ENCODE assay signal across 13 mouse cellular contexts in genomic region chr11:55449531-55449930, GRCm38 (mm10). TPM values are rescaled to one million over a fixed set of nuclear protein-coding genes. Genes with fewer than 3 reads are reported as not detected.
A peak's percentile ranks its signal among the peaks of the same experiment; 100 is the strongest.
DNase-seq lines count a peak whose midpoint lies in the region; ATAC-seq and TF ChIP-seq lines count a peak whose summit lies in the region.
"Had no signal": no experiment of that assay in that cellular context is flagged by ENCODE, and none has a peak within 500 bp of the region (broad histone marks: within the 10 kb centered on the region; RNA-seq: fewer than 3 reads in every experiment).

No protein-coding gene starts in this region.

- H3K4me2 ChIP-seq in heart, embryonic 11.5 days = no peak overlapping the region
- H3K4me2 ChIP-seq in stomach, embryonic 16.5 days (ENCODE audit: low read depth, low read length) = no peak overlapping the region
- H3K4me2 ChIP-seq: embryonic facial prominence, embryonic 13.5 days had no signal

- TF ChIP-seq POLR2A in spleen, adult 2 months (IDR thresholded peaks at IDR 0.05; ENCODE audit: low read depth, low read length) = no peak
- no peak for TF ChIP-seq POLR2A in thymus, adult 2 months (IDR thresholded peaks at IDR 0.05; ENCODE audit: control insufficient read depth, extremely low read depth, insufficient read depth, low read length, poor library complexity)

- 55% methylated on average over 7 of the region's 7 CpGs for WGBS in heart, embryonic 11.5 days (ENCODE audit: insufficient replicate concordance)
- 73% methylated on average over 7 of the region's 7 CpGs for WGBS in spleen, adult 2 months
- WGBS in stomach, embryonic 16.5 days = 76% methylated on average over 7 of the region's 7 CpGs
- 88% methylated on average over 7 of the region's 7 CpGs for WGBS in thymus, adult 2 months

- DNase-seq in heart, postnatal 4 days = no peak
- no peak for DNase-seq in spleen, adult 2 months (ENCODE audit: low read depth in 1 of 2, low spot score in 2 of 2)
- no peak for DNase-seq in spleen, adult 12 weeks (ENCODE audit: low spot score)
- peak; percentile 68 to 74 for DNase-seq in kidney, postnatal 36 days
- no peak for DNase-seq in right cerebral cortex, postnatal 14 days
- DNase-seq in thymus, adult 2 months = no peak
- DNase-seq: cerebellum, adult 2 months; left cerebral cortex, postnatal 4 days; thymus, postnatal 4 days had no signal

- no peak overlapping the region for H3K4me3 ChIP-seq in heart, embryonic 11.5 days (ENCODE audit: low read depth, low read length)
- no peak overlapping the region for H3K4me3 ChIP-seq in spleen, adult 2 months (ENCODE audit: extremely low read depth, insufficient read depth, insufficient read length)
- H3K4me3 ChIP-seq in stomach, embryonic 16.5 days (replicated peaks; ENCODE audit: low read length) = no peak overlapping the region
- H3K4me3 ChIP-seq in thymus, adult 2 months (ENCODE audit: control insufficient read depth, insufficient read depth, low read length) = no peak overlapping the region
- H3K4me3 ChIP-seq: embryonic facial prominence, embryonic 13.5 days; midbrain, embryonic 10.5 days had no signal

- H3K4me1 ChIP-seq in heart, embryonic 11.5 days (ENCODE audit: control insufficient read depth, insufficient read depth, low read length) = 0 out of 2 replicates have a peak, but pooled peaks cover 2% of the 10 kb centered on the region
- H3K4me1 ChIP-seq in spleen, adult 2 months (ENCODE audit: control insufficient read depth, insufficient read depth, insufficient read length) = no peaks in the 10 kb centered on the region
- peaks cover 3% of the 10 kb centered on the region; the same call in 1 of the 2 replicates for H3K4me1 ChIP-seq in stomach, embryonic 16.5 days (ENCODE audit: control insufficient read depth, insufficient read depth, low read length)
- H3K4me1 ChIP-seq in thymus, adult 2 months (replicated peaks; ENCODE audit: control insufficient read depth, insufficient read depth, low read length) = no peaks in the 10 kb centered on the region

- H3K9me3 ChIP-seq in heart, embryonic 11.5 days (replicated peaks; ENCODE audit: control insufficient read depth, low read length) = no peaks in the 10 kb centered on the region
- no peaks in the 10 kb centered on the region for H3K9me3 ChIP-seq in stomach, embryonic 16.5 days (replicated peaks; ENCODE audit: control insufficient read depth, low read length)
- H3K9me3 ChIP-seq: embryonic facial prominence, embryonic 13.5 days; midbrain, embryonic 10.5 days had no signal

- H3K27ac ChIP-seq in heart, embryonic 11.5 days (ENCODE audit: low read depth, low read length) = peak overlapping the region; percentile 37; the same call in 1 of the 2 replicates
- H3K27ac ChIP-seq in spleen, adult 2 months (ENCODE audit: insufficient read depth, low read length) = peak overlapping the region; percentile 30; the same call in 1 of the 2 replicates
- H3K27ac ChIP-seq in stomach, embryonic 16.5 days (ENCODE audit: low read length) = peak overlapping the region; percentile 25; the same call in 1 of the 2 replicates
- H3K27ac ChIP-seq in thymus, adult 2 months (ENCODE audit: control insufficient read depth, insufficient read depth, low read length) = no peak overlapping the region
- H3K27ac ChIP-seq: embryonic facial prominence, embryonic 13.5 days; midbrain, embryonic 10.5 days had no signal

- no peak overlapping the region for H3K9ac ChIP-seq in heart, embryonic 11.5 days (ENCODE audit: low read depth, low read length)
- H3K9ac ChIP-seq in stomach, embryonic 16.5 days (ENCODE audit: low read length) = no peak overlapping the region
- H3K9ac ChIP-seq: embryonic facial prominence, embryonic 13.5 days had no signal

- TF ChIP-seq CTCF in spleen, adult 2 months (IDR thresholded peaks at IDR 0.05; ENCODE audit: extremely low read depth, insufficient read depth, insufficient read length, insufficient replicate concordance) = no peak
- TF ChIP-seq CTCF in thymus, adult 2 months (IDR thresholded peaks at IDR 0.05; ENCODE audit: borderline replicate concordance, control insufficient read depth, extremely low read depth, insufficient read depth, low read length, poor library complexity) = no peak

- no peaks in the 10 kb centered on the region for H3K27me3 ChIP-seq in heart, embryonic 11.5 days (ENCODE audit: control insufficient read depth, insufficient read depth, low read length)
- no peaks in the 10 kb centered on the region for H3K27me3 ChIP-seq in spleen, adult 2 months (ENCODE audit: control insufficient read depth, insufficient read depth, low read length)
- H3K27me3 ChIP-seq in stomach, embryonic 16.5 days (ENCODE audit: control insufficient read depth, insufficient read depth, low read length) = no peaks in the 10 kb centered on the region
- H3K27me3 ChIP-seq in thymus, adult 2 months (ENCODE audit: control insufficient read depth, insufficient read depth, low read length) = no peaks in the 10 kb centered on the region
- H3K27me3 ChIP-seq: embryonic facial prominence, embryonic 13.5 days had no signal

- no peak for ATAC-seq in heart, embryonic 11.5 days (replicated peaks; ENCODE audit: insufficient number of reproducible peaks, low FRiP score, low TSS enrichment)
- no peak for ATAC-seq in stomach, embryonic 16.5 days (ENCODE audit: insufficient read depth, low FRiP score)

- no peaks in the 10 kb centered on the region; the same call in 1 of the 2 replicates for H3K36me3 ChIP-seq in heart, embryonic 11.5 days (ENCODE audit: control insufficient read depth, insufficient read depth, low read length)
- peaks cover 21% of the 10 kb centered on the region for H3K36me3 ChIP-seq in spleen, adult 2 months (ENCODE audit: control insufficient read depth, insufficient read depth, low read length)
- peaks cover 4% of the 10 kb centered on the region; the same call in 1 of the 2 replicates for H3K36me3 ChIP-seq in stomach, embryonic 16.5 days (ENCODE audit: control insufficient read depth, insufficient read depth, low read length)
- H3K36me3 ChIP-seq in thymus, adult 2 months (ENCODE audit: control insufficient read depth, insufficient read depth, low read length) = peaks cover 26% of the 10 kb centered on the region

RNA-seq across cellular contexts. Expression of gene Atox1, which starts 11.5 kb away (rescaled TPM):
- polyA plus RNA-seq in heart, embryonic 11.5 days (2014; fragmentation: Nextera tagmentation; extraction: Ambion mirVana) = 273 and 292 TPM in 2 replicates
- 100 to 1,000 TPM; 146 to 150 TPM for total RNA-seq in heart, postnatal 4 days (2021)
- 237 and 367 TPM in 2 replicates for polyA plus RNA-seq in spleen, adult 2 months (2012; rRNA removed)
- polyA plus RNA-seq in stomach, embryonic 16.5 days (2015; fragmentation: Nextera tagmentation; extraction: Ambion mirVana) = 421 and 424 TPM in 2 replicates
- polyA plus RNA-seq in thymus, adult 2 months (2012; rRNA removed) = 383 and 432 TPM in 2 replicates

RNA-seq across cellular contexts. Expression of gene G3bp1, which starts 20.0 kb away (rescaled TPM):
- polyA plus RNA-seq in heart, embryonic 11.5 days (2014; fragmentation: Nextera tagmentation; extraction: Ambion mirVana) = 125 and 133 TPM in 2 replicates
- total RNA-seq in heart, postnatal 4 days (2021) = 10 to 100 TPM; 62.6 to 62.9 TPM
- polyA plus RNA-seq in spleen, adult 2 months (2012; rRNA removed) = 25.1 and 25.3 TPM in 2 replicates
- 130 and 142 TPM in 2 replicates for polyA plus RNA-seq in stomach, embryonic 16.5 days (2015; fragmentation: Nextera tagmentation; extraction: Ambion mirVana)
- 42.3 and 52.3 TPM in 2 replicates for polyA plus RNA-seq in thymus, adult 2 months (2012; rRNA removed)

RNA-seq across cellular contexts. Expression of gene Sparc, which starts 26.5 kb away (rescaled TPM):
- polyA plus RNA-seq in heart, embryonic 11.5 days (2014; fragmentation: Nextera tagmentation; extraction: Ambion mirVana) = 1,182 and 1,259 TPM in 2 replicates
- total RNA-seq in heart, postnatal 4 days (2021) = 1,000 to 10,000 TPM; 1,405 to 1,430 TPM
- polyA plus RNA-seq in spleen, adult 2 months (2012; rRNA removed) = 427 and 627 TPM in 2 replicates
- polyA plus RNA-seq in stomach, embryonic 16.5 days (2015; fragmentation: Nextera tagmentation; extraction: Ambion mirVana) = 2,158 and 2,387 TPM in 2 replicates
- polyA plus RNA-seq in thymus, adult 2 months (2012; rRNA removed) = 177 and 230 TPM in 2 replicates

Comparison
In these comparisons a context has a peak if more than half of its experiments do, and no peak if none do; other contexts are left out.
1. DNase-seq: peak in kidney, postnatal 36 days (2 of 2); none in heart, postnatal 4 days (single experiment), spleen, adult 2 months (0 of 2), spleen, adult 12 weeks (single experiment), right cerebral cortex, postnatal 14 days (single experiment) and thymus, adult 2 months (single experiment).